Mouse (Mus musculus): Measurements from ENCODE around the gene Luc7l.
"Not testable (repeated sequence)": the region's sequence is repeated elsewhere in the genome, so short reads cannot be mapped to it uniquely, and the experiment has no call there.

Gene Luc7l

DNA sequence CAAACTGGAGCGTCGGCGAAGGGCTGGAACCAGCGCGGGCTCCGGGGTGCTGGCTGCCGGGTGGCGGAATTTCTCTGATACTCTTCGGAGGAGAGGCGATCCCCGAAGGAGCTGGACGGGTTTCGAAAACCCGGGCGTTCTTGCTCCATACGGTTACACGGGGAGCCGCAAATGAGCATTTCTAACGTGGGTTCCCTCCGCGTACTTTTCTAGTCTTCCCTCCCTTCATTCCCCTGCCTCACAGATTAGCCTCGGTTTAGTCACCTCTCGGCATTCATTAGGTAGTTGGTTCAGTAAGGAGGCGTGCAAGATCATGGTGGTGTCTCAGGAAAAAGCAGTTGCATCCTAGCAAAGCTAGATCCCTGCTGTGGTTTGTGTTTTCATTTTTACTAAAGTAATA is 703 bp downstream of the Luc7l start:
- no peak for ATAC-seq (ENCODE audit: low TSS enrichment)

DNA sequence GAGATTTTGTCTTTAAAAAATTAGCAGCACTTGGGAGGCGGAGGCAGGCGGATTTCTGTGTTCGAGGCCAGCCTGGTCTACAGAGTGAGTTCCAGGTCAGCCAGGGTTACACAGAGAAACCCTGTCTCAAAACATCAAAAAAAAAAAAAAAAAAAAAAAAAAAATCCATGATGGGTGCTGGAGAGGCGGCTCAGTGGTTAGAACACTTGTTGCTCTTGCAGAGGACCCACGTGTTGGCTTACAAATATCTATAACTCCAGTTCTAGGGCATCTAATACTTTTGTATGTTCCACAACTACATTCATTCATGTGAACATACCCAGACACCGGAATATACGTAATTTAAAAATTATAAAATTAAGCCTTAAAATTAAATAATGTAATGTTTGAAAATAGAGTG is 2.6 kb downstream of the Luc7l start:
- ATAC-seq (ENCODE audit: low TSS enrichment): no peak

DNA sequence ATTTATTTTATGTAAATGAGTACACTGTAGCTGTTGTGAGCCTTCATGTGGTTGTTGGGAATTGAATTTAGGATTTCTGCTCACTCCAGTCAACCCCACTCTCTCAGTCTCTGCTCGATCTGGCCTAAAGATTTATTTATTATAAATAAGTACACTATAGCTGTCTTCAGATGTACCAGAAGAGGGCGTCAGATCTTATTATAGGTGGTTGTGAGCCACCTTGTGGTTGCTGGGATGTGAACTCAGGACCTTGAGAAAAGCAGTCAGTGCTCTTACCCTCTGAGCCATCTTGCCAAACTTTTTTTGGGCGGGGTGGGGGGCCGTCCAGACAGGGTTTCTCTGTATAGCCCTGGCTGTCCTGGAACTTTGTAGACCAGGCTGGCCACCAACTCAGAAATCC is 9.1 kb downstream of the Luc7l start:
- no peak for ATAC-seq (ENCODE audit: low TSS enrichment)

DNA sequence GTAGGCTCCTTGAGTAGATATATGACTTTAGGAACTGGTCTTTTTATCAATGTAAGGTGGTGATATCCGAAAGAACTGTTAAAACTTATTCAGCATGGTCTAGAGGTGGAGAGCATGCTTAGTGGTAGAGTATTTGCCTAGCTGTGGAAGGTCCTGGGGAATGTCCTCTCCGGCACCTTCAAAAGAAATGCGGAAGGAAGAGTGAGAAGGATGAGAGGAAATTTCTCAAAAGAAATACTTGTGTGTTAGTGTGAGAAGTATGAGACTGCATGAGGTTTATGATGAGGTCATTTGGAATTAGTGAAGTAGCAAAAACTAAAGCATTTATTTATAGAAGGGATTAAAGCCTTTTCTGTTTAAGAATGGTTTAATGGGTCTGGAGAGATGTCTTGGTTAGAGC is 9.7 kb downstream of the Luc7l start:
- no peak for ATAC-seq (ENCODE audit: low TSS enrichment)

DNA sequence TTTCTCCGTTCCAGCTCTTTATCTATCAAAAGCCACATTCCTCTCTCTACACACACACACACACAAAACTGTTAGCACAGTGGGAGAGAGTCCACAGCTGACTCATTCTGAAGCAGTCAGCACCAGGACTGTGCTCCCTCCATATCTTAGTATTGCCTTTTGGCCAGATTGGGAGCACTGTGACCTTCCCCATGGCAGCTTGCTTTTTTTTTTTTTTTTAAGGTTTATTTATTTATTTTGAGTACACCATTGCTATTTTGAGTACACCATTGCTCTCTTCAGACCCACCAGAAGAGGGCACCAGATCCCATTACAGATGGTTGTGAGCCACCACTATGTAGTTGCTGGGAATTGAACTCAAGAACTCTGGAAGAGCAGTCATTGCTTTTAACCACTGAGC is 16.2 kb downstream of the Luc7l start:
- ATAC-seq (ENCODE audit: low TSS enrichment): no peak

DNA sequence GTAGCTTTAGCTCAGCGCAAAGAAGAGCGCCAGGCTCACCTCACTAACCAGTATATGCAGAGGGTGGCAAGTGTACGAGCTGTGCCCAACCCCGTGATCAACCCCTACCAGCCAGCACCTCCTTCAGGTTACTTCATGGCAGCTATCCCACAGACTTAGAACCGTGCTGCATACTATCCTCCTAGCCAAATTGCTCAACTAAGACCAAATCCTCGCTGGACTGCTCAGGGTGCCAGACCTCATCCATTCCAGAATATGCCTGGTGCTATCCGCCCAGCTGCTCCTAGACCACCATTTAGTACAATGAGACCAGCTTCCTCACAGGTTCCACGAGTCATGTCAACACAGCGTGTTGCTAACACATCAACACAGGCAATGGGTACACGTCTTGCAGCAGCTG is 16.9 kb downstream of the Luc7l start:
- not testable (repeated sequence) for ATAC-seq (ENCODE audit: low TSS enrichment)

DNA sequence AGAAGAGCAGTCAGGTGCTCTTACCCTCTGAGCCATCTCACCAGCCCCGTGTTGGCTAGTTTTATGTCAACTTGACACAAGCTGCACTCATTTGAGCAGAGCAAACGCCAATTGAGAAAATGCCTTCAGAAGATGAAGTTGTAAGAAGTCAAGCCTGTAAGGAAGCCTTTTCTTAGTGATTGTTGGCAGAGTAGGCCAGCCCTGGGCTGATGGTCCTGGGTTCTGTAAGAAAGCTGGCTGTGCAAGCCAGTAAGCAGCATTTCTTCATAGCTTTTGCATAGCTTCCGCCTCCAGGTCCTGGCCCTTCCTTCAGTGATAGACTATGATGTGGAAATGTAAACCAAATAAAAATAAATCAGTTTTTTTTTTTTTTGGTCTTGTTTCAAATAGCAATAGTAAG is 19.9 kb downstream of the Luc7l start:
- ATAC-seq (ENCODE audit: low TSS enrichment): no peak

DNA sequence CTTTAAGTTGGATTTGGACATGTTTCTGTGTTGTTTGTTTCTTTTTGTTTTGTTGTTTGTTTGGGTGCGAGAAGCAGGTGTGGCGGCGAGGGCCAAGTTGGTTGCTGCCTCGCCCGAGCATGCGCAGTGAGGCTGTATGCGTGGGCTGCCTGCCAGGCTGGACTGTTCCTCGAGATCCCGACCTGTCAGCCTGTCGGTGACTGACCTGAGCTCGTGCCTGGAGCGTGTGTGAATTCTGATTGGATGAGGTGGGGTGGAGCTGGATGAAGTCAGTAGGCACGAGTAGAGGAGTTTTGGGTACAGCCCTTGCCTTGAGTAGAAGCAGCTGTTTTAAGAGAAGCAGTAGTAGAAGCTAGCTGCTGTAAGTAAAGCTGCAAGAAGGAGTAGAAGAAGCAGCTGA is 23.2 kb downstream of the Luc7l start:
- no peak for ATAC-seq (ENCODE audit: low TSS enrichment)

DNA sequence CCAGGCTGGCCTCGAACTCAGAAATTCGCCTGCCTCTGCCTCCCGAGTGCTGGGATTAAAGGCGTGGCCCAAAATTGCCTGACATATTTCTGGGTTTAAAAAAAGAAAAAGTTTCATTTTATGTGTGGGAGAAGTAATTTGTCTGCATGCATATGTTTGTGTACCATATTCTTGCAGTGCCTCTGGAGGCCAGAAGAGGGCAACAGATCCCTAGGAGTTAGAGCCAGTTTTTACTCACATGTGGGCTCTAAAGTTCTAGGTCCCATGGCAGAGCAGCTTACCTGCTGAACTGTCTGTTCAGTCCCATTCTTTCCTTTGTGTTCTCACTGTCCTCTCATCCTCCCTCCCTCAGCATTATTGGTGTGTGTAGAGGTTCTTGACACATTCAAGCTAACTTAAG is 24.0 kb downstream of the Luc7l start:
- no peak for ATAC-seq (ENCODE audit: low TSS enrichment)

DNA sequence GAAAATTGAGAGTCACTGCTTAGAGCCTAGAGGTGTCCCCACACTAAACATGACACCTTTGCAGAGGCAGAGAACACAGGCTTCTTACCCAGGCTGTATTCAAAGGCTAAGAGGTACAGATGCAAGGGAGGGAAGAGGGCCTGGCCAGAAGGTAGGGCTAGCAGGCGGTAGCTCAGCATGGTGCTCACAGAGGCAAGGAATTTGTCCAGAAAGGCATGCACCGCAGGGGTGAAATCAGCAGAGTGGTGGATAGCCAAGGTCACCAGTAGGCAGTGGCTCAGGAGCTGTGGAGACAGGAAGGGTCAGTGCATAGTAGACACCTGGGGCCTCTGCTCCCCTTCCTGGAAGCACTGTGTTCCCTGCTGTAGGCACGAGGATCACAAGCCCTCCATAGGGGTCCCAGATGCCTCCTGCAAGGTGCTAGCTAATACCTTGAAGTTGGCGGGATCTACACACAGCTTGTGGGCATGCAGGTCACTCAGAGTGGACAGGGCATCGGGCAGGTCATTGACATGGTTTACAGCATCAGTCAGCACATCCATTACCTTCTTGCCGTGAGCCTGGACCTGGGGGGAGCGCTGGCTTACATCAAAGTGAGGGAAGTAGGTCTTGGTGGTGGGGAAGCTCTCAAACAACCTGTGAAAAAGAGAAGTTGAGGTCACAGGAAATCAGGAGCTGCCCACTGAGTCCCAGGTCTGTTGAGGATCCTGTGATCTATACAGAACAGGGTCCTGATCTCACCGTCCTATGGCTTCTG is 33.7 kb downstream of the Luc7l start:
- no peak for ATAC-seq (ENCODE audit: low TSS enrichment)

DNA sequence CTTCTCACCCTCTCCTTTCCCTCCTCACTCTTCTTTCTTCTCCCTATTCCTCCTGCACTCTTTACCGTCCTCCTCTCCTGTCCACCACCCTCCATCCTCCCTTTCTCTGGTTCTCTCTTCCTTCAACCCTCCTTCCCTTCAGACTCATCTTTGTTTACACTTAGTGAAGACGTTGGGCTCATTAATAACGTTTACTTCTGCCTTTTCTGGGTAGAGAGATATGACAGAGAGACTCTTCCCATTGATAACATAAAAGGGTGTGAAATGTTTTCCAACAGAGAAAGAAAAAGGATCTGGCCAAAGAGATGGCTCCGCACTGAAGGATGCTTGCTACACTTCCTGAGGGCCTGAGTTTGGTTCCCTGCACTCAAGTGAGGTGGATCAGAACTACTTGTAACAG is 36.8 kb downstream of the Luc7l start:
- ATAC-seq (ENCODE audit: low TSS enrichment): no peak

DNA sequence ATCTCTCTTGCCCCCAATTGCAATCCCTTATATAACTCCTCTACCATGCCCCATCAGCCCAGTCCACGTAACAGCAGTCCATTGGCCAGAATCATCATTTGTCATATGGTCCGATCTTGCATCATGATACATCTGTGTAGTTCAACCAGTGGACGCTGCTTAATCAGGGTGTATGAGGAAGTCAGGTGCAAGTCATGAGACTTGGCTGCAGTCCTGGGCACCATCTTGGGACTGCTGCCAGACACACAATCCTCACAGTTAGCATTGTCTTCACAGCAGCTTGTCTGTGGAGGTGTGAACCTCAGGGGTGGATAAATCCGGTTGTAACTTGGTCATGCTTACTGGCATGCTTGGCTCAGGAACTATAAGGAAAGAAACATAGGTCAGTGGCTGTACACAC is 45.6 kb downstream of the Luc7l start:
- not testable (repeated sequence) for ATAC-seq (ENCODE audit: low TSS enrichment)

DNA sequence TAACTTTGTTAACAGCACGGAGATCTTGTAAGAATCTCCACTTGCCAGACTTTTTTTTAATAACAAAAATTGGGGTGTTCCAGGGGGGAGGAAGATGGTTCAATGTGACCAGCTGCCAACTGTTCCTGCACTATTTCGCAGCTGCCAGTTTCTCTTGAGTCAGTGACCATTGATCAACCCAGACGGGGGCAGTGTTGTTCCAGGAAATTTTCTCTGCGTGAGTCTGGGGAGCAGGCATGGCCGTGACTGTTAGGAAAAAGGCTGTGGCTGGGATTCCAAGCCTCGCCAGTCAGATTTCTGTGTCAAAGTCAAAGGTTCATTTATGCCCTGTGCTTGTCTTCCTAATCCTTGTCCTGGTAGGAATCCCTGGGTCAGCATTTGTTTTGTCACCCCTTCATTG is 61.6 kb downstream of the Luc7l start:
- ATAC-seq (ENCODE audit: low TSS enrichment): peak; percentile 79; the same call in 1 of the 2 replicates

DNA sequence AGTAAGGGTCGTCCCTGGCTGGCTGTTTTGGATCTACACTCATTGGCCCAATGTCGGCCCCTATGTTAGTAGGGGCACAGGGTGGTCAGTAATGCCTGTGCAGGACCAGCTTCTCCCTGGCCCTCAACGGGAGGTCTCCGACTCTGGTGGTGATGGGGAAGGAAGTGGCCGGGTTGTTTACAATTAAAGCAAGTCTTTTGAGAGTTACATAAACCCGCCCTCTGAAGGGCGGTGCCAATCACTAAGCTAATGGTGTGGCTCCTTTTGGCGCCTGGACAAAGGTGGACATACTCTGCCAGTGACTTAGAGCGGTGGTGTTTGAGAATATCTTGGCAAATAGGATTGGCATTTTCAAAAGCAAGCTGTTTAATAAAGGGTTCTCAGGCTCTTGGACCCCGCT is 62.8 kb downstream of the Luc7l start:
- ATAC-seq (ENCODE audit: low TSS enrichment): no peak

DNA sequence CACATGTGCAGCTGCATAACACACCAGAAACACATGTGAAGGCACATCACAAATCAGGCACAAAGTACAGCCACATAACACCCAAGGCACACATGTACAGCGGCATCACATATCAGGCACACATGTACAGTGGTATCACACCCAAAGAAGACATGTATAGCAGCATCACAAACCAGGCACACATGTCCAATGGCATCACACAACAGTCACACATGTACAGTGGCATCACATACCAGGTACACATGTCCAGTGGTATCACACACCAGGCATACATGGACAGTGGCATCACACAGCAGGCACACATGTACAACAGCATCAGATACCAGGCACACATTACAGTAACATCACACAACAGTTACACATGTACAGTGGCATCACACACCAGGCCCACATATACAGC is 65.7 kb downstream of the Luc7l start:
- no peak for ATAC-seq (ENCODE audit: low TSS enrichment)
